Mouse (Mus musculus): ENCODE results near the gene Rxylt1. TPM values are rescaled to one million over a fixed set of nuclear protein-coding genes. Genes with fewer than 3 reads are reported as not detected.

Rxylt1 gene
- polyA plus RNA-seq (2015; fragmentation: Nextera tagmentation; extraction: Ambion mirVana): 39.8 and 41.8 TPM in 2 replicates

DNA sequence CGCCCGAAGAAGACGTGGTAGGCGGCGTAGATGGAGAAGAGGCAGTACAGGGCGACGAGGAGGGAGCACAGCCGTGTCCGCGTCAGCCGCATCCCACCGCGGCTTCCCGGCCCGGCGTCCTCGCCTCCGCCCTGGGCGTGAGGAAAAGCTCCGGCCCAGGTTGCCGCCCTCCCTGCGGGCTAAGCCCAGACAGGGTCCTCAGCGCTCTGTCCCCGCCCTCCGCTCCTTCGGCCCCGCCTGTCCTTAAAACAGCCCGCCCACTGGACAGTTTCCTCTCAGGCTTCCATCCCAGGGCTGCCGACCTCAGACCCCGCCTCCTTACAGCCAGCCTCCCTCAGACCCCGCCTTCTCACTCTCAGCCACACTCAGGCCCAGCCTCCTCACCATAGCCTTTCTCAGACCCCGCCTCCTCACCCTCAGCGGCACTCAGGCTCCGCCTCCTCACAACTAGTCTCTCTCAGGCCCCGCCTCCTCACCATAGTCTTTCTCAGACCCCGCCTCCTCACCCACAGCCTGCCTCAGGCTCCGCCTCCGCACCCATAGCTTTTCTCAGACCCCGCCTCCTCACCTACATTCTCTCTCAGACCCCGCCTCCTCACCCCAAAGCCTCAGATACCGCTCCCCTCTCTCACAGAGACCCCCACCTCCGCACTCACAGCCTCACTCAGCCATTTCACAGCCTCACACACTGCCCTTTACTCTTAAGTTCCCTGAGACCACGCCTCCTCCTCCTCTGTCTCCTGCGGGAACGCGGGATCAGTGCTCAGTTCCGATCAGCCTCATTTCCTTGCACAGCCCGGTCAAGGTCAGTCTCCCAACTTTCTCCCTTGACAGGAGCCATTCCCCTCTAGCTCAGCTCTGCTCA is at the start of gene Rxylt1:
TSS of gene Rxylt1 (minus strand) at position 392 of the 865 bp plus-strand sequence.
- Histone ChIP-seq H3K27me3 (ENCODE audit: control insufficient read depth, insufficient read depth, low read length) (no peaks in the 10 kb centered on the region), H3K9ac (ENCODE audit: low read length) (peak within 1 kb of the TSS; percentile 86), H3K4me2 (ENCODE audit: low read depth, low read length) (peak within 1 kb of the TSS; percentile 89), H3K9me3 (replicated peaks; ENCODE audit: control insufficient read depth, low read length) (no peaks in the 10 kb centered on the region), H3K4me1 (ENCODE audit: control insufficient read depth, insufficient read depth, low read length) (peaks cover 9% of the 10 kb centered on the region), H3K4me3 (ENCODE audit: low read length) (peak within 1 kb of the TSS; percentile 57), H3K36me3 (ENCODE audit: control insufficient read depth, insufficient read depth) (no peaks in the 10 kb centered on the region), H3K27ac (ENCODE audit: low read length) (peak within 1 kb of the TSS; percentile 76)
- peak; percentile 98 for ATAC-seq (replicated peaks; ENCODE audit: extremely low read depth, insufficient read depth, low FRiP score)
- WGBS: under 1% methylated on average over 45 of the region's 48 CpGs

GRCm38 (mm10) chr10:122121290-122121970 is 24.3 kb upstream of the Rxylt1 start:
- H3K4me1 ChIP-seq (ENCODE audit: control insufficient read depth, insufficient read depth, low read length): no peaks in the 10 kb centered on the region
- H3K9ac ChIP-seq (ENCODE audit: low read length): no peak overlapping the region
- H3K4me3 ChIP-seq (ENCODE audit: low read length): no peak overlapping the region
- no peaks in the 10 kb centered on the region for H3K27me3 ChIP-seq (ENCODE audit: control insufficient read depth, insufficient read depth, low read length)
- WGBS: 92% methylated on average over 20 of the region's 21 CpGs
- ATAC-seq (replicated peaks; ENCODE audit: extremely low read depth, insufficient read depth, low FRiP score): no peak
- no peak overlapping the region for H3K27ac ChIP-seq (ENCODE audit: low read length)
- H3K9me3 ChIP-seq (replicated peaks; ENCODE audit: control insufficient read depth, low read length): 0 out of 2 replicates have a peak, but pooled peaks cover 2% of the 10 kb centered on the region
- no peaks in the 10 kb centered on the region for H3K36me3 ChIP-seq (ENCODE audit: control insufficient read depth, insufficient read depth)
- peak overlapping the region; percentile 57 for H3K4me2 ChIP-seq (ENCODE audit: low read depth, low read length)

GRCm38 (mm10) chr10:122120500-122121289 is 23.5 kb upstream of the Rxylt1 start:
- H3K36me3 ChIP-seq (ENCODE audit: control insufficient read depth, insufficient read depth): no peaks in the 10 kb centered on the region
- 37% methylated on average over 16 of the region's 16 CpGs for WGBS
- no peaks in the 10 kb centered on the region for H3K27me3 ChIP-seq (ENCODE audit: control insufficient read depth, insufficient read depth, low read length)
- no peaks in the 10 kb centered on the region for H3K4me1 ChIP-seq (ENCODE audit: control insufficient read depth, insufficient read depth, low read length)
- H3K4me3 ChIP-seq (ENCODE audit: low read length): peak overlapping the region; percentile 5
- 0 out of 2 replicates have a peak, but pooled peaks cover 2% of the 10 kb centered on the region for H3K9me3 ChIP-seq (replicated peaks; ENCODE audit: control insufficient read depth, low read length)
- H3K27ac ChIP-seq (ENCODE audit: low read length): no peak overlapping the region
- H3K9ac ChIP-seq (ENCODE audit: low read length): 0 out of 2 replicates have a peak overlapping the region, but pooled peaks have one; percentile 13
- ATAC-seq (replicated peaks; ENCODE audit: extremely low read depth, insufficient read depth, low FRiP score): peak; percentile 79
- peak overlapping the region; percentile 57 for H3K4me2 ChIP-seq (ENCODE audit: low read depth, low read length)

DNA sequence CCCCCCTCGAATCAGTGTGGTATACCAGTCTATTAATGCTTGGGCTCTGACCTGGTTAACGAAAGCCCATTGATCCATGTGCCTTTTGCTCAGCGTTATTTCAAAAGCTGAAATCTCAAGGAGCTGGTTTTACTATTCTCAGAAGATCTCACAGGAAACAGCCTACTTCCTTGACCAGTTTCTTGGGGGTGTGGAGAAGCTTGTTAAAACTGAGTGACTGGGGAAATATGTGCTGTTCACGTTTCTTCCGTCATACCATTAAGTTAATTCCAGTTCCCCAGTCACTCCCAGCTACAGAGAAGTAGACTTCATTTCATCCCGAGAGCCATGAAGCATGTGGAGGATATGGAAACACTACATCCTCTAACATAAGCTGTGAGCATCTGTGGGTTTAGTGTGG is 22.3 kb upstream of the Rxylt1 start:
- 0 out of 2 replicates have a peak, but pooled peaks cover 2% of the 10 kb centered on the region for H3K9me3 ChIP-seq (replicated peaks; ENCODE audit: control insufficient read depth, low read length)
- ATAC-seq (replicated peaks; ENCODE audit: extremely low read depth, insufficient read depth, low FRiP score): no peak

DNA sequence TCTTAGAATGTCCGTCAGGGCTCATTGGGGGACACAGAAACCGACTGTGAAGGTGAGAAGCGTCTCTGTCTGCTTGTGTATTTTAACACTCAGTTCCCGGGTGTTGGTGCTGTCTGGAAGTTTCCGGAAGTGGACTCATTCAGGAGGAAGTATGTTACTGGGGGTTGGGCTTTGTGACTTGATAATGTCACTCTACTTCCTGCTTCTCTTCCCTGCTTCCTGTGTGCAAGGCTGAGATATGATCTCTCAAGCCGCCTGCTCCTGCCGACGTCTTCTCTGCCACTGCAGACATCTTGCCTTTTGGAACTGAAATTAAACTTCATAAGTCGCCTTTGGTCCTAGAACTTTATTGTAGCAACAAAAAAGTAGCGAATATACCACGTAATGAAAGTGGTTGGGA is 19.5 kb upstream of the Rxylt1 start:
- no peak for ATAC-seq (replicated peaks; ENCODE audit: extremely low read depth, insufficient read depth, low FRiP score)
- H3K27me3 ChIP-seq (ENCODE audit: control insufficient read depth, insufficient read depth, low read length): no peaks in the 10 kb centered on the region
- no peaks in the 10 kb centered on the region for H3K4me1 ChIP-seq (ENCODE audit: control insufficient read depth, insufficient read depth, low read length)
- no peaks in the 10 kb centered on the region for H3K9me3 ChIP-seq (replicated peaks; ENCODE audit: control insufficient read depth, low read length)
- H3K9ac ChIP-seq (ENCODE audit: low read length): no peak overlapping the region
- no peak overlapping the region for H3K4me2 ChIP-seq (ENCODE audit: low read depth, low read length)
- 62% methylated on average over 11 of the region's 11 CpGs for WGBS
- H3K36me3 ChIP-seq (ENCODE audit: control insufficient read depth, insufficient read depth): no peaks in the 10 kb centered on the region
- H3K27ac ChIP-seq (ENCODE audit: low read length): no peak overlapping the region
- no peak overlapping the region for H3K4me3 ChIP-seq (ENCODE audit: low read length)

More for the DNA sequence above, 22.3 kb upstream of the Rxylt1 start:
- Histone ChIP-seq H3K4me1 (ENCODE audit: control insufficient read depth, insufficient read depth, low read length) (no peaks in the 10 kb centered on the region), H3K27ac (ENCODE audit: low read length) (no peak overlapping the region), H3K36me3 (ENCODE audit: control insufficient read depth, insufficient read depth) (no peaks in the 10 kb centered on the region), H3K4me3 (ENCODE audit: low read length) (no peak overlapping the region), H3K27me3 (ENCODE audit: control insufficient read depth, insufficient read depth, low read length) (no peaks in the 10 kb centered on the region), H3K9ac (ENCODE audit: low read length) (no peak overlapping the region), H3K4me2 (ENCODE audit: low read depth, low read length) (no peak overlapping the region)
- 62% methylated on average over 6 of the region's 6 CpGs for WGBS

DNA sequence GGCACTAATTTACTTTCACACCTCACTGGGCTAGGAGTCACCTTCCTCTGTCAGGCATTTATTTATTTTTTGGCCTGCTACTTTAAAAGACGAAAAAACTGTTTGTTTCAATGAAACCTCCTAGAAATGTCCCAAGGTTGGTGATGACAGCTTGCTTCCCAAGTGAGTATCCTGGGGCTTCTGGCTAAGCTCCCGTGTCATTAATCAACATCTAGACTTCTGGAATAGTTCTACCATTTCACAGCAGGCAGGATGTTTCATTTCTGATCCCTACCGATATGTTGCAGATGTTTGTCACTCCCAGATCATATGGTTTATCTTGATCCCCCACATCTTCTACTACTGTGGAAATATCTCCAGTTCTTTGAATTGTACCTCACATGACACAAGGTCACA is 9.5 kb upstream of the Rxylt1 start:
- Histone ChIP-seq H3K27ac (ENCODE audit: low read length) (no peak overlapping the region), H3K36me3 (ENCODE audit: control insufficient read depth, insufficient read depth) (no peaks in the 10 kb centered on the region), H3K4me1 (ENCODE audit: control insufficient read depth, insufficient read depth, low read length) (peaks cover 10% of the 10 kb centered on the region), H3K4me2 (ENCODE audit: low read depth, low read length) (no peak overlapping the region), H3K4me3 (ENCODE audit: low read length) (no peak overlapping the region), H3K27me3 (ENCODE audit: control insufficient read depth, insufficient read depth, low read length) (no peaks in the 10 kb centered on the region), H3K9ac (ENCODE audit: low read length) (no peak overlapping the region), H3K9me3 (replicated peaks; ENCODE audit: control insufficient read depth, low read length) (no peaks in the 10 kb centered on the region)
- no peak for ATAC-seq (replicated peaks; ENCODE audit: extremely low read depth, insufficient read depth, low FRiP score)
- WGBS: 57% methylated on average over 3 of the region's 3 CpGs

DNA sequence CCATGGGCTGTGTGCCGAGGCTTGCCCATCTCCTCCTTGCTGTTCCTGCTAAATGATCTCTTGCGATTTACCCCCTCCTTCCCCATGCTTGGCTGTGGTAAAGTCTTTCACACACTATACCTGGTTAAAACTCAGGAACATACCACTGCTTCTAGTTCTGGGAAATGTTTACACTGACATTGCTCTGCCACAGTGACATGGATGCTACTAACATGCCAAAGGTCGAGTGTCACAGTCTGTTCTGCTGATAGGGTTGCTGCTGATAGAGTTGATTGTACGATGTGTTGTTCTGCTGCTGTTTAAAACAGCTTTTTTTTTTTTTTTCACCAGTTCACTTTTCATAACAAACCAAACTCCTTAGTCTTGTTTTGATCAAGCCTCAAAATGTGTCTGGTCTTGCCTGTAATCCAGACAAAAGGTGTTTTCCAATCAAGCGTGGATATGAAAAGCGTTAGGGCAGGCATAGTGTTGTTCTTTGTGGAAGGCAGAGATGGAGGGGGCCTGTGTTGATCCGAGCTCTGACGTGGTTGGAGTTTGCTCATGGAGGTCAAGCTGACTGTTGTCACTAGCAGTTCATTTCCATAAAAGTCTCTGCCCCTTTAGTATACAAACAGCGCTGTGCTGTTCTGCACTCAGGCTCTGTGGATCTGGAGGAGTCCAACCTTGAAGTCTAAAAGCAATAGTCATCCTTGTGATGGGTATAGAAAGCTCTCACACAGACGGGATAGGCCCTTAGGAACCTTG is 8.9 kb upstream of the Rxylt1 start:
- H3K4me3 ChIP-seq (ENCODE audit: low read length): no peak overlapping the region
- H3K36me3 ChIP-seq (ENCODE audit: control insufficient read depth, insufficient read depth): no peaks in the 10 kb centered on the region
- no peak for ATAC-seq (replicated peaks; ENCODE audit: extremely low read depth, insufficient read depth, low FRiP score)
- H3K4me1 ChIP-seq (ENCODE audit: control insufficient read depth, insufficient read depth, low read length): peaks cover 10% of the 10 kb centered on the region
- WGBS: 58% methylated on average over 10 of the region's 10 CpGs
- H3K27ac ChIP-seq (ENCODE audit: low read length): no peak overlapping the region
- H3K9me3 ChIP-seq (replicated peaks; ENCODE audit: control insufficient read depth, low read length): no peaks in the 10 kb centered on the region
- H3K27me3 ChIP-seq (ENCODE audit: control insufficient read depth, insufficient read depth, low read length): no peaks in the 10 kb centered on the region
- no peak overlapping the region for H3K4me2 ChIP-seq (ENCODE audit: low read depth, low read length)
- H3K9ac ChIP-seq (ENCODE audit: low read length): no peak overlapping the region

GRCm38 (mm10) chr10:122105407-122105806 is 8.2 kb upstream of the Rxylt1 start:
- Histone ChIP-seq H3K27me3 (ENCODE audit: control insufficient read depth, insufficient read depth, low read length) (no peaks in the 10 kb centered on the region), H3K4me1 (ENCODE audit: control insufficient read depth, insufficient read depth, low read length) (peaks cover 10% of the 10 kb centered on the region)
- under 1% methylated on average over 3 of the region's 3 CpGs for WGBS

More at GRCm38 (mm10) chr10:122105407-122105806, 8.2 kb upstream of the Rxylt1 start:
- Histone ChIP-seq H3K9me3 (replicated peaks; ENCODE audit: control insufficient read depth, low read length) (no peaks in the 10 kb centered on the region), H3K9ac (ENCODE audit: low read length) (no peak overlapping the region), H3K4me2 (ENCODE audit: low read depth, low read length) (no peak overlapping the region), H3K27ac (ENCODE audit: low read length) (no peak overlapping the region), H3K4me3 (ENCODE audit: low read length) (no peak overlapping the region), H3K36me3 (ENCODE audit: control insufficient read depth, insufficient read depth) (no peaks in the 10 kb centered on the region)
- no peak for ATAC-seq (replicated peaks; ENCODE audit: extremely low read depth, insufficient read depth, low FRiP score)

Data from heart, embryonic 16.5 days (tissue).